Comparison of ENCODE assay signal across 8 mouse cellular contexts in the genomic region with DNA sequence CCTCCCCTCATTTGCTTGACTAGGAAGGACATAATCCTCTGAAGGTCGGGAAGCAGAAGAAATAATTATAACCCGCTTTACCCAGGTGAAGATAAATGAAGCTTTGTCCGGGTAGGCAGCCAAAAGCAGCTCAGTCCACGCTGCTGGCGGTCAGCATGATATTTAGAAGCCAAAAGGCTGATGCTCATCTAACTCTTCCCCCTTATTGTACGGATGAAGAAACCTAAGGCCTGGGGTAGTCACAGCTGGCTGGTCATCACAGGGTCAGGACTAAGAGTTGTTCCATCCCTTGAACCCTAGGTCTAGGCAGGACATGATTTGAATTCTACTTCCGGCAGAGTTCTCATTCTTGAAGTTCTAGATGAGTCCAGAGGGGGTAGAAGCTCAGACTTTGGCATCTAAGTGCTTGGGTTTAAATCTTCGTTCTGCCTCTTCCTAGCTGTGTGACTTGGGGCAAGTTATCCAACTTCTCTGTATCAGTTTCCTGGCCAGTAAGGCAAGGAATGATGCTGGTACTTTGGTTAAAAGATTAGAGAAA. TPM values are rescaled to one million over a fixed set of nuclear protein-coding genes. Genes with fewer than 3 reads are reported as not detected.
DNase-seq lines count a peak whose midpoint lies in the region; ATAC-seq and TF ChIP-seq lines count a peak whose summit lies in the region.

No protein-coding gene starts in this region.

- H3K4me3 ChIP-seq in heart, adult 2 months: peak overlapping the region; percentile 94
- H3K4me3 ChIP-seq in forebrain, embryonic 16.5 days (replicated peaks; ENCODE audit: low read length): peak overlapping the region; percentile 83
- peak overlapping the region; percentile 86 to 92 for H3K4me3 ChIP-seq in liver, embryonic 14.5 days (ENCODE audit: insufficient read depth in 1 of 2, low read depth in 2 of 2, low read length in 2 of 2)

- DNase-seq in heart, adult 2 months: no peak
- DNase-seq in heart, adult 8-10 months (ENCODE audit: low spot score): no peak
- DNase-seq in A20 (ENCODE audit: low read depth, low spot score): peak; percentile 63
- no peak for DNase-seq in liver, embryonic 14.5 days (ENCODE audit: low read depth in 3 of 3, low spot score in 3 of 3)
- DNase-seq in frontal cortex, postnatal 14 days (ENCODE audit: low spot score in 2 of 2): no peak
- DNase-seq in frontal cortex, postnatal 25 days (ENCODE audit: low spot score in 2 of 2): no peak
- DNase-seq in embryo, embryonic 10 days (ENCODE audit: low spot score): no peak

- H3K27me3 ChIP-seq in heart, adult 2 months (ENCODE audit: control insufficient read depth, insufficient read depth, low read length): no peaks in the 10 kb centered on the region
- no peaks in the 10 kb centered on the region for H3K27me3 ChIP-seq in forebrain, embryonic 16.5 days (replicated peaks; ENCODE audit: control insufficient read depth, insufficient read depth, low read length)
- H3K27me3 ChIP-seq in liver, embryonic 14.5 days (ENCODE audit: control insufficient read depth, insufficient read depth, low read length): no peaks in the 10 kb centered on the region

- H3K9me3 ChIP-seq in forebrain, embryonic 16.5 days (ENCODE audit: control insufficient read depth, low read length): no peaks in the 10 kb centered on the region
- H3K9me3 ChIP-seq in liver, embryonic 14.5 days (ENCODE audit: control insufficient read depth, low read length): no peaks in the 10 kb centered on the region

- intact Hi-C loops in heart, adult 2 months (cut with DNase I): loop anchor here (2.0 to 10.0 kb wide), 2 partner anchors 34 to 190 kb away; a partner anchor contains a TSS

- no peaks in the 10 kb centered on the region for H3K79me2 ChIP-seq in heart, adult 2 months (replicated peaks; ENCODE audit: control insufficient read depth, insufficient read depth, low read length)

- no peak for ATAC-seq in forebrain, embryonic 16.5 days
- ATAC-seq in liver, embryonic 14.5 days (ENCODE audit: insufficient read depth): no peak

- TF ChIP-seq POLR2A in heart, adult 2 months (IDR thresholded peaks at IDR 0.05; ENCODE audit: insufficient read depth, low read depth, low read length): no peak

- 63% methylated on average over 8 of the region's 8 CpGs for WGBS in heart, adult 2 months
- 76% methylated on average over 8 of the region's 8 CpGs for WGBS in forebrain, embryonic 16.5 days
- 66% methylated on average over 8 of the region's 8 CpGs for WGBS in liver, embryonic 14.5 days (ENCODE audit: insufficient replicate concordance)

- TF ChIP-seq EP300 in heart, adult 2 months (IDR thresholded peaks at IDR 0.05; ENCODE audit: insufficient read depth, low read depth, low read length): no peak
- no peak for TF ChIP-seq EP300 in liver, embryonic 14.5 days (IDR thresholded peaks at IDR 0.05; ENCODE audit: low read depth)

- peaks cover 2% of the 10 kb centered on the region for H3K36me3 ChIP-seq in heart, adult 2 months (ENCODE audit: control insufficient read depth, insufficient read depth, low read length)
- H3K36me3 ChIP-seq in forebrain, embryonic 16.5 days (ENCODE audit: control insufficient read depth, insufficient read depth): no peaks in the 10 kb centered on the region
- no peaks in the 10 kb centered on the region; the same call in none of the 2 replicates for H3K36me3 ChIP-seq in liver, embryonic 14.5 days (replicated peaks; ENCODE audit: control insufficient read depth, insufficient read depth, low read depth)

- peaks cover 11% of the 10 kb centered on the region for H3K4me1 ChIP-seq in heart, adult 2 months (ENCODE audit: control insufficient read depth, insufficient read depth, low read length)
- H3K4me1 ChIP-seq in forebrain, embryonic 16.5 days (replicated peaks; ENCODE audit: control insufficient read depth, insufficient read depth, low read length): peaks cover 51% of the 10 kb centered on the region
- H3K4me1 ChIP-seq in liver, embryonic 14.5 days (replicated peaks; ENCODE audit: control insufficient read depth in 2 of 2, insufficient read depth in 2 of 2, low read length in 1 of 2): peaks cover 69 to 73% of the 10 kb centered on the region in 2 experiments

- H3K27ac ChIP-seq in heart, adult 2 months: peak overlapping the region; percentile 92
- no peak overlapping the region for H3K27ac ChIP-seq in forebrain, embryonic 16.5 days (ENCODE audit: low read length)
- no peak overlapping the region for H3K27ac ChIP-seq in liver, embryonic 14.5 days

- peak overlapping the region; percentile 97 for H3K4me2 ChIP-seq in forebrain, embryonic 16.5 days (ENCODE audit: low read length)
- H3K4me2 ChIP-seq in liver, embryonic 14.5 days (ENCODE audit: low read depth): peak overlapping the region; percentile 88

- TF ChIP-seq CTCF in heart, adult 2 months (IDR thresholded peaks at IDR 0.05): no peak
- TF ChIP-seq CTCF in liver, embryonic 14.5 days (IDR thresholded peaks at IDR 0.05; ENCODE audit: low read depth): no peak

- H3K9ac ChIP-seq in heart, adult 2 months (ENCODE audit: low read depth, low read length): no peak overlapping the region
- H3K9ac ChIP-seq in forebrain, embryonic 16.5 days (replicated peaks; ENCODE audit: low read depth, low read length): peak overlapping the region; percentile 70
- H3K9ac ChIP-seq in liver, embryonic 14.5 days (replicated peaks): peak overlapping the region; percentile 96

RNA-seq across cellular contexts. Expression of a gene that starts 1.5 kb away (rescaled TPM):
- total RNA-seq in heart, adult 2 months (2021): 10 to 100 TPM; 33.8 to 36.3 TPM
- 8.4 and 15.8 TPM in 2 replicates for polyA plus RNA-seq in heart, adult 2 months (2012; rRNA removed)
- total RNA-seq in heart, adult 8-10 months (2022): 10 to 100 TPM; 25.5 to 43.7 (median 29.9) TPM
- polyA plus RNA-seq in forebrain, embryonic 16.5 days (2015; fragmentation: Nextera tagmentation; extraction: Ambion mirVana): 23.1 and 26.9 TPM in 2 replicates
- polyA plus RNA-seq in liver, embryonic 14.5 days (2012; rRNA removed): 5.6 and 6.0 TPM in 2 replicates
- polyA plus RNA-seq in liver, embryonic 14.5 days (2014; fragmentation: Nextera tagmentation; extraction: Ambion mirVana): 11.4 TPM in 2 replicates
